Mouse (Mus musculus) right cerebral cortex, adult 2 months (tissue): ENCODE data around the gene Nupr1.

Experiments
- DNase-seq, 2 experiments: peaks; one replicate each; pipeline ENCODE4 v3.0.0; 2021 to 2022; ENCODE audit warnings: low spot score in 2 of 2

The Nupr1 gene

DNA sequence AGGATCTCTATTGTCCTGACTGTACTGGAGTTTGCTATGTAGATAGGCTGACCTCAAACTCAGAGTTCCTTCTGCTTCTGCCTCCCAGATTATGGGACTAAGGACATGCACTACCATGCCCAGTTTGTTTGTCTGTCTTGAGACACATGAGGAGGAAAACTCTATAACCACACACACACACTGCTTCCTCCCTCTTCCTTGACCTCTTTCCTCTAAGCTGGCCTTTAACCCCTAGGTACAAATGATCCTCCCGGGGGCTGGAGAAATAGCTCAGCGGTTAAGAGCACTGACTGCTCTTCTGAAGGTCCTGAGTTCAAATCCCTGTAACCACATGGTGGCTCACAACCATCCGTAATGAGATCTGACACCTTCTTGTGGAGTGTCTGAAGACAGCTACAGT lies 13.7 kb upstream of the Nupr1 start:
- DNase-seq, result no peak

DNA sequence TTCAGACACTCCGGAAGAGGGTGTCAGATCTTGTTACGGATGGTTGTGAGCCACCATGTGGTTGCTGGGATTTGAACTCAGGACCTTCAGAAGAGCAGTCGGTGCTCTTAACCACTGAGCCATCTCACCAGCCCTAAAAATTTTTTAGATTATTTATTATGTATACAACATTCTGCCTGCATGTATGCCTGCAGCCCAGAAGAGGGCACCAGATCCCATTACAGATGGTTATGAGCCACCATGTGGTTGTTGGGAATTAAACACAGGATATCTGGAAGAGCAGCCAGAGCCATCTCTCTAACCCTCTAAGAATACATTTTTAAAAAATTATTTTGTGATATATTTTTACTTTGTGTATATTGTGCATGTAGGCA lies 12.6 kb upstream of the Nupr1 start:
- peak; percentile 9 to 18 for DNase-seq

DNA sequence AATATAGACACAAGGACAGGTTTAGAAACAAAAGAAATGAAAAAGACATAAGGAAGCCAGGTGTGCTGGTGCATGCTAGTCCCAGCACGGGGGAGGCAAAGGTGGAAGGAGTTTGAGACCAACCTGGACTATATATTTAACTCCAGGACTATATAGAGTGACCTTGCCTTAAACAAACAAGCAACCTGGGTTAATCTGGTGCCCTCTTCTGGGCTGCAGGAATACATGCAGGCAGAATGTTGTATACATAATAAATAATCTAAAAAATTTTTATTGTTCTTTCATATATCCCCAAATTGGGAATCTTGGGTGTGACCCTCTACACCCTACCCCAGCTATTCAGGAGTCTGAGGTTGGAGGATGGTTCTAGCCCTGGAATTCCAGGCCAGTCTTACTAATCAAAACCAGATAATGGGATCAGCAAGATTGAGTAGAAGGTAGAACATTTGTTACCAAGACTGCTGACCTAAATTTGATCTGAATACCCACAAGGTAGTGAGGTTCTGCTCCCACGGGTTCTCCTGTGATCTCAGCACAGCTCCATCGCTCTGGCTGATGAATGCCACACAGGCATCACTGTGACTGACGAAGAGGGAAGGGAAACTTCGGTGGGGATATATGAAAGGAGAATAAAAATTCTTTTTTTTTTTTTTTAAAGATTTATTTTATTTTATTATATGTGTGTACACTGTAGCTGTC lies 12.0 kb upstream of the Nupr1 start:
- DNase-seq, result no peak

DNA sequence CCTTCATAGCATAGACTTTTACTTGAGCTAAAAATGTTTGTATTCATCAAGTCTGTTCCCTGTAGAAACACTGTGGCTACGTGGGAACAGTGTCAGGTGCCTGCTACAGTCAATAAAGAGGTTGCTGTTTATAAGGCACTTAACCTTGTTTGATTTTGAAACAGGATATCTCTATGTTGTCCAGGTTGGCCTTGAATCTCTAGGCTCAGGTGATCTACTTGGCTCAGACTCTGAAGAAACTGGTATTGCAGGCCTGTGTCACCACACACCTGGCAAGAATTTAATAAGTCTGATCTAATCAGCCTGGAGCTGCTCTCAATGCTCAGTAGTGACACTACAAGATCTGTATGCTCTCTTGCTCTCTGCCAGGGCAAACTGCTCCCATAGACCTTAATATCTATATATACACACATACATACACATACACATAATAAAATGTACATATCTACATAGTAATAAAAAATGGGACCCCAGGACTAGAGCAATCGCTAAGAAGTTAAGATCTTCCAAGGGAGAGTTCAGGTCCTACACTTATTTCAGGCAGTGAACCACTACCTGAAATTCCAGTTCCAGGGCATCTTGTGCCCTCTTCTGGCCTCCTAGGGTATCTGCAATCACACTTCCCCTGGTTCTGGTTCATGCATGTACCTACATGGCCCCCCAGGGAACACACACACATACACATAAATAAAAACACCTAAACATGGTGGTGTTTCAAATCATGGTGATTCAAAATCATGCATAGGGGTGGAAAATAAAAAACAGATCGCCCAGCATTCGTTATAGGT lies 6.3 kb upstream of the Nupr1 start:
- peak; percentile 37 for DNase-seq

DNA sequence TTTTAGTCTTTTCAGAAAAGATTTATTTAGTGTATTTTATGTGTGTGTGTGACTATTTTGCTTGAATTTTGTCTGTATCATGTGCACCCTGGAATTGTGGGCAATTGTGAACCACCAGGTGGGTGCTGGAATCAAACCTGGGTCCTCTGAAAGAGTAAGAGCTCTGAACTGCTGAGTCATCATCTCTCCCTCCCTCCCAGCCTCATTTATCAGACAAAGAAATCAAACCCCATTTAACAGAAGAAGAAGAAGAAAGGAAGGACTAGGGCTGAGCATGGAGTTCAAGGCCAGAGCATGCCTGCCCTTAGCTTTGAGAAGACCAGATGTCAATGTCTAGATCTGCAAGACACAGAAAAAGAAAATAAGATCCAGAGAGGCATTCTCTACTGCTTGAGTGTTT lies 4.7 kb upstream of the Nupr1 start:
- no peak for DNase-seq

DNA sequence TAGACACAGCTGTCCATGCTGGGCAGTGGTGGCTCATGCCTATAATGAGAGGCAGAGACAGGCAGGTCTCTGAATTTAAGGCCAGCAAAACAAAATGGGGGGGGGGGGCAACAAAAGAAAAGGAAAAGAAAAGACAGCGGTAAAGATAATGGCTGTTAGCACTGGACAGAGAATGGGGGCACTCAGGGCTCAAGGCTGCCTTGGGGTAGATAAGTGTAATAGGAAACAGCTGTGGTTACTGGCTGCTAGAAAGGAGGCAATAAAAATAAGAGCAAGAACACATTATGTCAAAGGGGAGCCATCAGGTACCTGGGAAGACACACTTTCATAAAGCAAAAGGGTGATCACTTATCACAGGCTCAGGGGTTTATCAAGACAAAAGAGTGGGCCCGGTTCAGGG lies 1.8 kb upstream of the Nupr1 start:
- DNase-seq, result no peak

DNA sequence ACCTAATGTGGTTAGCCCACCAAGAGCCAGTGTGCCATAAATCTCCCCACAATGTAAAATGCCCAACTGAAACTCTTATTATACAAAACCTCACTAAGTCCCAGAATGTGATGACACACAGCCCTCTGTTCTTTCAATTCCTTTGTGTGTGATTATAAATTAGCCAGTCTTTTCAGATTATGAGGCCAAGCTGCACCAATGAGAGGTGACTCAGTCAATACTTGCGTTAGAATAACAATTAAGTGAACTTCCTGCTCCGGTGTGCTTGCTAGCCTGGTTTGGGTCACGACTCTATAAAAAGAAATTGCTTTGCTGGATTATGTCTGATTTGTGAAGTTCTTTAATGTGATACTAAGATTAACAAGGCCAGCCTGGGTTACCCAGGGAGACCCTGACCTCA lies 746 bp downstream of the Nupr1 start:
- DNase-seq, result no peak

DNA sequence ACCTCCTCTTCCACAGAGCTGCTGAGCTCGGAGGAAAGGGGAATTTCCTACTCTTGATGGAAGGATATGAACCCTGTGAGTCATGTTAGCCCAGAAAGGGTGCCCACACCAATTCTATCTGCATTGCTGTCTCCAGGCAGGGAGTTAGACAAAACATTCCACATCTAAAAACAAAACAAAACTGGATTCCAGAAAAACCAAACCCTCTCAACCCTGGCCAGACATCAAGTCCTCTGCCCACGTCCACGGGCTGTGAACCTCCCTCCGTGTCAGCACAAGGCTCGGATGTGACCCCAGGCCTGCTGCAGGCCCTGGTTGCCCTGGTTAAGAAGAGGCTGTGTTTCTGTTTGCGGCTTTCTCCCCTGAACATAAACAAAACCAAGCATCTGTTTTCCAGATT lies 2.5 kb downstream of the Nupr1 start:
- DNase-seq, result no peak

DNA sequence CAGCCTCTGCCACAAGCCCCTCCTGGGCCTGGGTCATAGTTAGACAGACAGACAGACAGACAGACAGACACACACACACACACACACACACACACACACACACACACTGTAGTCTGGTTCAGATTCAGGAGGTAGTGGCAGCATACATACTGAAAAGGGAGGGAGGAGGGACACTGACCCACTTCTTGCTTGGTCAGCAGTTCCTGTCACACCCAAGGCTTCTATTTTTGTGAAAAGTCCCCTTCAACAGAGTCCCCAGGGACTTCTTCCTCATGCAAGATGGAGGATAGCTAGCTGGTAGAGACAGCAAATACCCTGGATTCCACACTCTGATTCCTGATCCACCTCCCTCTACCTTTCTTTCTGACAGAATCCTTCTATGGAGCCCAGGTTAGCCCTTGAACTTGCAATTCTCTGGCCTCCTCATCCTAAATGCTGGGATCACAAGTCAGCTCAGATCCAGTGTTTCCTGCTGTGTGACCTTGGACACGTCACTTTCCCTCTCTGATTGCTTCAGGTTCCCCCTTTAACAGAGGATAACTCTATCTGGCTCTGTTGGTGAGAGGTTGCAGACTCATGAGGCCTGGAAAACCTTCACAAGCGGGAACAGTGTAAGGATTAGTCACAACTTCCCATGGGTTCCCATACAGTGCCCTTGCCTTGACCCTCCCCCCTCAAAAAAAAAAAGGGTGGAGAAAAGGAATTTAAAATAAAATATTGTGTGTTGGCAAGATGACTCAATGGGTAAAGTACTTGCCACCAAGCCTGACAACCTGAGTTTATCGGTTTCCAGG lies 4.7 kb downstream of the Nupr1 start:
- DNase-seq, result no peak

DNA sequence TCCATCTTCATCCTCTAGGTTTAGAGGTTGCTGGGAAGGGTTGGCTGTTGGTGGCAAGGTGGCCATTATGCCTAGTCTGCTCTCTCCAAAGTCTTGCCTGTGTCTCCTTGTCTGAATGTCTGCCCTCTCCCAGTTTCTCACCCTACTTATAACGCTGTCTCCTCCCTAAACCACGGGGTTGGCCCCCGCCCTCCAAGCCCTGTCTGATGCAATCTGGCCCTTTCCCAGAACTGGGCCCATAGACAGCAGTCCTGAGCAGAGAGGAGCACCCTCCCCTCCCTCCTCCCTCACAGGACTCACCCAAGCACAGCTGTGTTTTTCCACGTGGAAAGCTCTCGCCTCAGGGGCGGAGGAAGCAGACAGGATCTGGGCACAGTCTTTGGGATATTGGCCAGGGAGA lies 5.3 kb downstream of the Nupr1 start:
- DNase-seq, result peak; percentile 21 to 25

DNA sequence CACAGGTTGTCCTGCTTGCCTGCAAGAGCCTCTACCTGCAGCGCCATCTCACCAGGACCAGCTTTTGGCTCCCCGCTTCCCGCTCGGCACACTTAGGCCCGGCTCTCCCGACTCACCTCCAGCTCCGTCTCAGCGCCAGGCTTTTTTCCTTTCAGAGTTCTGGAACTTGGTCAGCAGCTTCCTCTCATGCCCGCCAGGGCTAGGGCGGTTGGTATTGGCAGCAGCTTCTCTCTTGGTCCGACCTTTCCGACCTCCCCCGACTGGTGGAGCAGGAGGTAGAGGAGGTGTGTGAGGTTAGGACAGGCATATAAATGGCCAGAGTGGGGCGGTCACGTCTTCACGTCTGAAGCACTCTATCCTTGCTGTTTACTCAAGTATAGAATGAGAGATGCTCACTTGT lies 5.9 kb downstream of the Nupr1 start:
- DNase-seq, result no peak

DNA sequence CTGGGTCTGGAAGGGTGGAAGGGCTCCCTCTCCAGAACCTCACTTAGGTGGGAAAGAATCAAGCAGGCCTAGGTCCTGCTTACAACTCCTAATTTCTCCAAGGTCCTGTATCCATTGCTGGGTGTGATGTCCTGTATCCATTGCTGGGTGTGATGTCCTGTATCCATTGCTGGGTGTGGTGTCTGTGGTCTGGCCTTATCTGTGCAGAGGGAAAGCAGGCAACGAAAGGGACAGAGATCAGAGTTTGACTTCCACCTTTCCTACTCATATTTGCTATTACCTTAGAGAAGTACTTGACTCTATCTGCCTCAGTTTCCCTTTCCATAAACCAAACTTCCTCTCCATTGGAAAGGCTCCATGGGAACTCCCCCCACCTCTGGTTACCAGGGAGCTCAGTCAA lies 7.3 kb downstream of the Nupr1 start:
- DNase-seq, result no peak

DNA sequence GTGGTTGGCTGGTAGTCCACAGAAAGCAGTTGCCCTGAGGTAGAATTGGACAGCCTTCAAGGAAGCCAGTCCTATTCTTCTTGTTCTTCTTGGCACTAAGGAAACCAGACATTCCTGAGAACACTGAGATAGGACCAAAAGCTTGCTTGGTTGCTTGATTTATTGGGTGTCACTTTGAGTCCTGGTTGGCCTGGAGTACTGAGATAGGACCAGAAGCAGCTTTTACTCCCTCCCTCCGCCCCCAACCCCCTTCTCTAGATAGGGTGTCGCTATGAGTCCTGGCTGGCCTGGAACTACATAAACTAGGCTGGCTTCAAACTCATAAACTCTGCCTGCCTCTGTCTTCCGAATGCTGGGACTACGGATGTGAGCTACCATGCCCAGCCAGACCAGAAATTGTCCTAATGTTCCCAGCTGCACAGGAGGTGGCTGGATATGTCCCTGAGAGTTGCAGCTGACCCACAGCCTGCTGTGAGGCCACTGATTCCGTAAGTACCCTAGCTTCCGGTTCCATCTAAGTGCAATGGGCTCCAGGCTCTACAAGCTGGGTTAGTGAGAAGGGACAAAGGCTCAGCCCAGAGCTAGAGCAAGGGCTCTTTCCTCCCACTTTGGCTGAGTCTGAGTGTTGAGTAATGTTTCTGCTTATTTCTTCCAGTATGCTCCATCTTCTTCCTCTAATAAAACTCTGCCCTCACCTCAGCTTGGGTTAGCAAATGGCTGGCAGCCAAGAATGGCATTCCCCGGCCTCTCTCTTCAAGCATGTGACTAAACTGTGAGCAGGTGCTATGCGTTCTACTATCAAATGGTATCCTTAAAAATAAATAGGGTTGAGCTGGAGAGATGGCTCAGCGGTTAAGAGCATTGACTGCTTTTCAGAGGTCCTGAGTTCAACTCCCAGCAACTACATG lies 9.0 kb downstream of the Nupr1 start:
- DNase-seq, result no peak

DNA sequence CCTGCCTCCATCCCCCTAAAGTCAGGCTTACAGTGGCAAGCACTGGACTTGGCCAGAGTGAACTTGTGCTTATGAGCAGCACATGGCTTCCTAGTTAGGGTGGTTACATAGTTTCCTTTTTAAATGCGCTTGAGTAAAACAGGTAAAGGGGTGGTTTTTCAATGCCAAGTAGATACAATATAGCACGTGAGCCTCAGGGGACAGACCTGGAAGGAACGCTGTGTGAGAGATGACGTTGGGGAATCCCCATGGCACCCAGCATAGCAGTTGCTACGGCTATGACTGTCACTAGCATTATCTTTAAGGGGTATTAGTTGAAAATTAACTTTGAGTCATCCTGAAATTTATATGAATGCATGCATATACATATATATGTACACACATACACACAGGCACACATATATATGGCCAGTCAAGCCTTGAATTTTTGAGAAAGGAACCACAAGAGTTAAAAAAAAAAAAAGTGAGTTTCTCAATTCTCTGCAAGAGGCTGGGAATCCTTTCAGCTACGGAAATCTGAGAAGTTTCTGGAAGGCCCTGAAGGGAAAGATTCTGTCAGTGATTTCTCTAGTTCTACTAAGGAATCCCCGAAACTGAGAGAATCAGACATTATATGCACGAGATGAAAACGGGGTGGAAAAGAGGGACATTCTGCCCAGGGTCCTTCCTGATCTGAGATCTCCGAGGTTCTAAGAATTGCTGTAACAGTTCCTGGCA lies 10.9 kb downstream of the Nupr1 start:
- no peak for DNase-seq

DNA sequence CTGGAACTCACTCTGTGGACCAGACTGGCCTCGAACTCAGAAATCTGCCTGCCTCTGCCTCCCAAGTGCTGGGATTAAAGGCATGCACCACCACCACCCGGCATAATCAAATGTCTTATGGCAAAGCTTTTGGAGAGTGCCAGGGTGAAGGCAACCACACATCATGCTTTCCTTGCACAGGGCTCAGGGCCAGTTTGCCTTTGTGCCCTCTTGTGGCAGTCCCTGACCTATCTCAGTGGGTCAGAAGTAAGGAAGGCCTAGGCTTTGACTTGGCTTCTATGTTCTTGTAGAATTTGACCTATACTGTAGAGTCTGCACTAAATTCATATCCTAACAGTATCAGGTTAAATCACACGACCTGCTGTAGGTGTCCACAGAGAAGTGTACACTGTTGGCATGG lies 14.0 kb downstream of the Nupr1 start:
- no peak for DNase-seq

DNA sequence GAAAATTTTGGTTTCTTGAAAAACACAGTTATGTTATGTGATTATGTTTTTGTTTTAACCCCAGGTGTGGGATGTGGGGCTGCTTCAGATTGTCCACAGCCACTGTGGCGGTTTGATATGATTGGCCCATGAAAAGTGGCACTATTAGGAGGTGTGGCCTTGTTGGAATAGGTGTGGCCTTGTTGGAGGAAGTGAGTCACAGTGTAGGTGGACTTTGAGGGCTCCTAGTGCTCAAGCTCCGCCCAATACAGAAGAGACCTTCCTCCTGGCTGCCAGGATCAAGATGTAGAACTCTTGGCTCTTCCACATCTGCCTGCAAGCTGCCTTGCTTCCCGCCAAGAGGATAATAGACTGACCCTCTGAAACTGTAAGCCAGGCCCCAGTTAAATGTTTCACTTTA lies 17.9 kb downstream of the Nupr1 start:
- no peak for DNase-seq

DNA sequence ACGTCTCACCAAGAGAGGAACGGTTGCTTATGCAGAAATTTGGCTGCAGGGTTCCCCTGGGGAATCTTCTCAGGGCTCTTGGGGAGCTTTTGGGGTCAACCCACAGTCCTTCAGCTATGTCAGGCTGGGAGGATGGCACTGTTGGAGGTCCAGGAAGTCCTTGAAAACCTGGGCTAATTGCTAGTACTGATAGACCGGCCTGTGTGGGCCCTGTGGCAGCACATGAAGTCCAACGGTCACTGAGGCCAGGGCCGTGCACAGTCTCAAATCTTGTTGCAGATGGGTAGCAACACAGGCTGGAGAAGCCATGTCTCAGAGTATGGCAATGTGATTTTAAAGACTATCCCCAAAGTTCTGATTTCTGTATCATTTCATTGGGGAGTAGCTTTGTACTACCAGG lies 22.9 kb downstream of the Nupr1 start:
- no peak for DNase-seq

DNA sequence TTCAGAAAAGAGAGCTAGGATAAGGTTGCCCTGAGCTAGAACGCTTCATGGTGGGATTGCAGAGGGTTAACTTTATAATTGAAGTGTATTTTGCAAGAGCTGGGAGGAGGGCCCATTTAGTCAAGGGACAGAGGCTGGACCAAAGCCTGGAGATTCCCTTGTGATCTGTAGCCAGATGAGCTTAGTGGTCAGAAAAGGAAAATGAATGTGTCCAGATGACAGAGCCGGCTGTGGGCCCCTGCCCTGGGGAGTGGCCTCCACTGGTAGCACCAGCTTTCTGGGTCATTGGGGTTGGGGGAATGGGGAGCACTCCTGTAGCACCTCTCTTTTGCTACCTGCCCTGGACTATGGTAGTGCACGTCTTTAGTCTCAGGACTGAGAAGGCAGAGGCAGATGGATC lies 23.6 kb downstream of the Nupr1 start:
- no peak for DNase-seq

DNA sequence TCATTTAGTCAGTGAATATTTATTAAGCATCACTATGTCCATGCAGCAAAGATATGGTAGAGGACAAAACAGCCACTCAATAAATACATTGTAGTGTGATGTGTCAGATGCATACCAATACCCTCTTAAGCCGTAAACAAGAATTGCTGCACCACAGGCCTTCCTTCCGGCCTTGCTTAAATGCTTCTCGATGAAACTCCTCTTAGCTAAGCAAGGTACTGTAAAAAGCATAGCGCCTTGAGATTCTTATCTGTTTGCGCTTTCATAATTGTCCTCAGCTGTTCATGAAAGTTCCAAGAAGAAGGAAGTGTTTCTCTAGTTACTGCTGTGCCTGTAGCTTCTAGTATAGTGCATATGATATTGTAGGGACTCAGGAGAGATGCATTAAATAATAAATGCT lies 24.1 kb downstream of the Nupr1 start:
- no peak for DNase-seq

DNA sequence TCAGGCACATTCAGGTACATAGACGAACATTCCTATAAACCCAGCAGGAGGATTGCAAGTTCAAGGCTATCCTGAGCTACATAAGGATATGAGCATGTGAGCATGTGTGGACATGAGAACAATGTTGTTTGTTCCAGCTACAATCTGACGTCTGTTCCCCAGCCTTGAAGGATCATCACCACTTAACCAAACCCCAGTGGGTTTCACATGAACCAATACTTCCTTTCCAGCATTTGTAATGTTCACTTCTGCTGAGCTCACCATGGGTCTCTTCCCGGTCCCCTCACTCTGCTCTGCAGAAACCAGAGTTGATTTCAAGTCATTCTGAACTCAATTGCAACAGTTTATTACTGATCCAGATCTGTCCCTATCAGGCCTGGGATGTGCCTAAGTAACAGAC lies 28.0 kb downstream of the Nupr1 start:
- DNase-seq, result no peak

DNA sequence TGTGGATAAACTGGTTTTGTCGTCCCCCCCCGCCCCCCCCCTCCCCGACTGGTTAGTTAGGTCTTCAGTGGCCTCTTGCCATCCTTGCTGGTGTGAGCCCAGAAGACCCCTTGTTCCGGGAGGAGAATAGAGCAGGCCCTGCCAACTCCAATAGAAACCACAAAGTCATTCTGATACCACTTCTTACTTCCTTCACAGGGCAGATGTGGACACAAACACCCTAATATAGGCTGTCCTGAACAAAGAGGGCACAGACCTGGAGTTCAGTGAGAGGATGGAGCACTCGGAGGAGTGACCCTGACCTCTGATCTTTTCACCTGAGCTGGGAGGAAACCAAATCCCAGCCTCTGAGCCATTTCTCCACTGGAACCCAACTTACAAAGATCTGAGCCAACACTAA lies 28.8 kb downstream of the Nupr1 start:
- DNase-seq, result no peak
